Mouse (Mus musculus) small intestine, adult 2 months (tissue): ENCODE results near the gene Gpx7.

Experiments used
- CTCF ChIP-seq: fragments of 200-500 bp; IDR thresholded peaks from 2 replicates; pipeline ENCODE4 v1.5.1; 2012; ENCODE audit warnings: low read depth, mild to moderate bottlenecking, control low read depth, inconsistent platforms, low read length, moderate library complexity, mixed read lengths; ENCODE audit not compliant: insufficient replicate concordance, insufficient read length; ENCODE audit errors: extremely low read depth
- POLR2A ChIP-seq: fragments of 200-500 bp; IDR thresholded peaks from 2 replicates; pipeline ENCODE4 v1.6.1; 2012; ENCODE audit warnings: low read depth, mild to moderate bottlenecking, control low read depth, inconsistent platforms, low read length, moderate library complexity

DNA sequence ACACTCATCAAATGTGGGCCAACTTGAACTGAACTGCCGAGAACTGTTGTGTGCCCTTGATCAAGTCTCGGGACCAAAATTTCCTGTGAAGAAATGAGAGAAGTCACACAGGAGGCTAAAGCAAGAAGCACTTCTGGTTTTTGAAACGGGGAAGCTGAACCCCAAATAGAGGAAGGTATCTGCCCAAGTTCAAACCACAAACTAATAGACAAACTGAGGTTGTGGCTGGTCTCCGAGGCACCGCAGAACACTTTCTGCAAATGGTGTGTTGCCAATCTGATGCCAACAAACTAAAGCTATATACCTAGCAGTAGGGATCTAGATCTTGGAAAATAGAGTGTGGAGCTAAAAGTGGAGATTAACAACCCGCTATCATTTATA, 21.6 kb upstream of the Gpx7 start:
- no peak for TF ChIP-seq CTCF
- no peak for TF ChIP-seq POLR2A
